Mouse (Mus musculus) lung, adult 2 months (tissue): ENCODE measurements around the gene Glo1.

Source experiments
- CTCF ChIP-seq: fragments of 200-500 bp; IDR thresholded peaks from 2 replicates; pipeline ENCODE4 v1.5.1; 2011; ENCODE audit warnings: mild to moderate bottlenecking, low read length, control low read depth; ENCODE audit not compliant: insufficient read depth
- POLR2A ChIP-seq: fragments of 200-500 bp; IDR thresholded peaks from 2 replicates; pipeline ENCODE4 v1.6.1; 2011; ENCODE audit warnings: low read depth, mild to moderate bottlenecking, control low read depth, low read length, borderline replicate concordance; ENCODE audit errors: extremely low read depth

- TF ChIP-seq CTCF, result no peak
- no peak for TF ChIP-seq POLR2A
These were observed 49.7 kb downstream of the Glo1 start for GRCm38 (mm10) chr17:30576946-30577345.
